Mouse (Mus musculus) forebrain, postnatal 0 days (tissue): ENCODE measurements around the gene Als2cl. TPM values are rescaled to one million over a fixed set of nuclear protein-coding genes. Genes with fewer than 3 reads are reported as not detected.

Source experiments
- ATAC-seq: fragments of 200-750 bp; cut with Nextera tagmentation; 2 replicates; pipeline ENCODE4 v1.8.0; 2017; ENCODE audit warnings: mild to moderate bottlenecking, moderate library complexity
- DNase-seq: peaks from one replicate; pipeline ENCODE4 v3.0.0-alpha.2; 2015
- H3K27ac ChIP-seq: fragments of 300-500 bp; sonication (generic); 2 replicates; pipeline ENCODE4 v1.5.1; 2014; ENCODE audit warnings: low read depth, mild to moderate bottlenecking, antibody characterized with exemption, low read length, moderate library complexity, mixed read lengths
- H3K27me3 ChIP-seq: fragments of 300-500 bp; sonication (generic); 2 replicates; pipeline ENCODE4 v1.6.1; 2014; ENCODE audit warnings: mild to moderate bottlenecking, low read length, mixed read lengths; ENCODE audit not compliant: insufficient read depth
- H3K36me3 ChIP-seq: fragments of 300-500 bp; sonication (generic); 2 replicates; pipeline ENCODE4 v1.6.1; 2014; ENCODE audit warnings: mild to moderate bottlenecking, moderate library complexity; ENCODE audit not compliant: insufficient read depth
- H3K4me1 ChIP-seq: fragments of 300-500 bp; sonication (generic); 2 replicates; pipeline ENCODE4 v1.6.1; 2014; ENCODE audit warnings: antibody characterized with exemption; ENCODE audit not compliant: insufficient read depth
- H3K4me2 ChIP-seq: fragments of 300-500 bp; sonication (generic); 2 replicates; pipeline ENCODE4 v1.6.1; 2014; ENCODE audit warnings: low read depth, mild to moderate bottlenecking, moderate library complexity
- H3K4me3 ChIP-seq: fragments of 300-500 bp; sonication (generic); 2 replicates; pipeline ENCODE4 v1.5.1; 2014; ENCODE audit warnings: low read depth, low read length, mixed read lengths
- H3K9ac ChIP-seq: fragments of 300-500 bp; sonication (generic); 2 replicates; pipeline ENCODE4 v1.6.1; 2014; ENCODE audit warnings: mild to moderate bottlenecking
- H3K9me3 ChIP-seq: fragments of 300-500 bp; sonication (generic); 2 replicates; pipeline ENCODE4 v1.6.1; 2016; ENCODE audit warnings: low read length
- CTCF ChIP-seq: sonication (generic); IDR thresholded peaks from 2 replicates; pipeline ENCODE4 v1.5.1; 2016; ENCODE audit warnings: antibody characterized with exemption, control low read depth, low read depth
- WGBS: fragments of 180-500 bp; shearing (Covaris S2); extraction: QIAGEN DNeasy Blood & Tissue Kit; methylation state at CpG from one replicate; pipeline ENCODE4 v1.1.7; 2014; 5-methylcytosine and 5-hydroxymethylcytosine counted together
- polyA plus RNA-seq: library from polyadenylated mRNA; unstranded; fragments of >200 nt; fragmentation: Nextera tagmentation; extraction: Ambion mirVana; gene quantifications from 2 replicates; pipeline ENCODE4 v1.2.1, GENCODE M21; 2015
- total RNA-seq: library from RNA; depleted of rRNA; stranded (reverse); fragments of >200 nt; gene quantifications from 2 replicates; pipeline ENCODE4 v1.2.3, GENCODE M21; 2014

Als2cl gene
- total and polyA plus RNA-seq, 2 experiments from 2014 or later, result 1.6 to 4.6 TPM

- WGBS, result 75% methylated on average over 6 of the region's 6 CpGs
- Histone ChIP-seq H3K27me3 (no peaks in the 10 kb centered on the region), H3K36me3 (no peaks in the 10 kb centered on the region), H3K9ac (no peak overlapping the region), H3K4me2 (no peak overlapping the region), H3K9me3 (no peaks in the 10 kb centered on the region), H3K4me1 (no peaks in the 10 kb centered on the region), H3K4me3 (no peak overlapping the region), H3K27ac (no peak overlapping the region)
- TF ChIP-seq CTCF, result no peak
- no peak for ATAC-seq
- DNase-seq, result no peak
Observed at GRCm38 (mm10) chr9:110901204-110901603, 21.5 kb downstream of the Als2cl start.

GRCm38 (mm10) chr9:110902271-110902670 is 22.6 kb downstream of the Als2cl start:
- H3K4me3 ChIP-seq, result no peak overlapping the region
- H3K9ac ChIP-seq, result no peak overlapping the region
- H3K36me3 ChIP-seq, result no peaks in the 10 kb centered on the region
- H3K27me3 ChIP-seq, result no peaks in the 10 kb centered on the region
- no peaks in the 10 kb centered on the region for H3K9me3 ChIP-seq
- no peak overlapping the region for H3K27ac ChIP-seq
- TF ChIP-seq CTCF, result no peak
- no peaks in the 10 kb centered on the region for H3K4me1 ChIP-seq
- ATAC-seq (peak; percentile 34; the same call in 1 of the 2 replicates), DNase-seq (peak; percentile 43)
- WGBS, result 65% methylated on average over 4 of the region's 4 CpGs
- no peak overlapping the region for H3K4me2 ChIP-seq

DNA sequence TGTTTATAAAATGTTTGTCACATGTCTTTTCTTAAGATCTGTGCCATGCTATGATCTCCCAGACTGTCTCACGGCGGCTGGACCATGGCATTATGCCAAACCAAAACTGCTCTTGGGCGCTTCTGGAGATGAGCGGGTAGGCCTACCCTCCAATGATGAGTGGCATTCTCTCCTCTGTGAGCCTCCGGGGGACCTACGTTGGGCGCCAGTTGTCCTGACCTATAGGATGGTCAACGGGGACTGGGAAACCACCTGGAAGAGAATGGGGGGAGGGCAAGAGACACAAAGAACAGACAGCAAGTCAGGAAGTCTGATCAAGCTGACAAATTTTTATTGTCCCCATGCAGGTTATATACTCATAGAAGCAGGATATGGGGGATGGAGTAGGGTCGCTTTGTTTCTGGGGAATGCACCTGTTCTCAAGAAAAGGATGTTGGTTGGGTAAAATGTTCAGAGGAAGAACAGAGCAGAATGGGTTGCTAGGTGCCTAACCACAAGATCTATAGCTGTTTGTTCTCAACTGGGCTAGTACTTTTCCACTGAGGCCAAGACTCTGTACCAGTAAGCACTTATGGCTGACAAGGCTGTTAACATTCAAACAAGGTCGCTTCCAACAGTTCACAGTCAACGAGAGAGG is 27.6 kb downstream of the Als2cl start:
- Histone ChIP-seq H3K27ac (no peak overlapping the region), H3K9me3 (no peaks in the 10 kb centered on the region), H3K4me3 (no peak overlapping the region), H3K4me1 (no peaks in the 10 kb centered on the region), H3K27me3 (no peaks in the 10 kb centered on the region), H3K9ac (no peak overlapping the region), H3K36me3 (no peaks in the 10 kb centered on the region), H3K4me2 (no peak overlapping the region)
- WGBS, result 93% methylated on average over 11 of the region's 11 CpGs
- TF ChIP-seq CTCF, result no peak
- DNase-seq (no peak), ATAC-seq (no peak)

DNA sequence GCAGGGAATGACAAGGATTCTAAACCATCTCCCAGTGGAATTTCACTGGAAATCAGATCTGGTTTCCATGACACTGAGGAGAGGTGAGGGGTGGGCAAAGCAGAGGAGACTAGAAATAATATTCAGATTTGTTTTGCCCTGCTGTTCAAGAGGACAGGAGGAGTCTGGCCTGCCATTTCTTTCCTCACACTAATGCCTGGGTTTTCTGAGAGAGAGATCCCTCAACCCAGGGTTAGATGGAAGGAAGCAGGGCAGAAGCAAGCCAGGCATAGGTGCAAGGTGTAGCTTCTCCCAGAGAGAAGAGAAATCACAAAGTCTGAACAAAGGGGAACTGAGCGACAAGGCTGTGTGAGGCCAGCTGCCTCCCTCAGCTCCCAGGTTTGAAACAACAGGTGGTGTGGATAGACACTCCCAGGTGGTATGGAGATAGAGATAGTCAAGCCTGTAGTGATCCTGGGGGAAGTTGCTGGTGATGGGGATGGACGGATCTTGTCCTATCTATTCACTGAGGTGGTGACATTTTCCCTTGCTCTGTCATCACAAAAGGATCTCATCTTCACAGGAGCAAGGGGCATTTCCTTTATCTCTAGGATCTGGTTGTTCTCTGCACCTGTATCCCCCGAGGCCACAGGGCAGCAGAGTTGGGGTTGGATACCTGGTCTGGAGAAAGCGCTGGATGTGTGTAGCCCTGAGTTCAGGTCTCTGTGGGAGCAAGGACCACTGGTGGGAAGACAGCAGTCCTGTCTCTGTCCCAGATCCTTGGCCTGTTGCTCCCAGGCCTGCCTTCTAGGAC is 28.4 kb downstream of the Als2cl start:
- Histone ChIP-seq H3K4me3 (no peak overlapping the region), H3K9ac (no peak overlapping the region), H3K36me3 (no peaks in the 10 kb centered on the region), H3K27ac (no peak overlapping the region), H3K4me1 (no peaks in the 10 kb centered on the region), H3K27me3 (no peaks in the 10 kb centered on the region), H3K4me2 (no peak overlapping the region), H3K9me3 (no peaks in the 10 kb centered on the region)
- no peak for TF ChIP-seq CTCF
- ATAC-seq, result no peak
- no peak for DNase-seq
- 86% methylated on average over 4 of the region's 4 CpGs for WGBS

DNA sequence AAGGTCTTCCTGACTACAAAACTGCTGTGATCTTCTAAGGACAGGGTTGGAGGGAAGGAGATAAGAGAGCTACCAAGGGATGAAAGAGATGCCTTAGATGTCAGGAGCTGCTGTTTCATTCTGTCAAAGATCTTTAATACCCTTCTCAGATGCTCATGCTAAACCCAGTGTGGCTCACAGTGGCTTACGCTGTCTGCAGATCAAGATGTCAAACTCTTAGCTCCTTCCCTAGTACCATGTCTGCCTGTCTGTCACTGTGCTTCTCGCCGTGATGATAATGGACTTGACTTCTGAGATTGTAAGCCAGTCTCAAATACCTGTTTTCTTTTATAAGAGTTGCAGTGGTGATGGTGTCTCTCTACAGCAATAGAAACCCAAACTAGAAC is 29.0 kb downstream of the Als2cl start:
- Histone ChIP-seq H3K9ac (no peak overlapping the region), H3K27me3 (no peaks in the 10 kb centered on the region), H3K9me3 (no peaks in the 10 kb centered on the region), H3K27ac (no peak overlapping the region), H3K36me3 (no peaks in the 10 kb centered on the region), H3K4me2 (no peak overlapping the region), H3K4me3 (no peak overlapping the region), H3K4me1 (no peaks in the 10 kb centered on the region)
- no peak for TF ChIP-seq CTCF
- no peak for DNase-seq
- WGBS, result 91% methylated on average over 3 of the region's 3 CpGs
- no peak for ATAC-seq

- Histone ChIP-seq H3K4me3 (no peak overlapping the region), H3K9me3 (no peaks in the 10 kb centered on the region), H3K9ac (no peak overlapping the region), H3K27ac (no peak overlapping the region), H3K4me1 (no peaks in the 10 kb centered on the region), H3K36me3 (no peaks in the 10 kb centered on the region), H3K27me3 (no peaks in the 10 kb centered on the region), H3K4me2 (no peak overlapping the region)
- TF ChIP-seq CTCF, result no peak
- DNase-seq, result no peak
- WGBS, result 68% methylated on average over 6 of the region's 6 CpGs
- no peak; the same call in 1 of the 2 replicates for ATAC-seq
Observed at GRCm38 (mm10) chr9:110909371-110909967, 29.8 kb downstream of the Als2cl start.

DNA sequence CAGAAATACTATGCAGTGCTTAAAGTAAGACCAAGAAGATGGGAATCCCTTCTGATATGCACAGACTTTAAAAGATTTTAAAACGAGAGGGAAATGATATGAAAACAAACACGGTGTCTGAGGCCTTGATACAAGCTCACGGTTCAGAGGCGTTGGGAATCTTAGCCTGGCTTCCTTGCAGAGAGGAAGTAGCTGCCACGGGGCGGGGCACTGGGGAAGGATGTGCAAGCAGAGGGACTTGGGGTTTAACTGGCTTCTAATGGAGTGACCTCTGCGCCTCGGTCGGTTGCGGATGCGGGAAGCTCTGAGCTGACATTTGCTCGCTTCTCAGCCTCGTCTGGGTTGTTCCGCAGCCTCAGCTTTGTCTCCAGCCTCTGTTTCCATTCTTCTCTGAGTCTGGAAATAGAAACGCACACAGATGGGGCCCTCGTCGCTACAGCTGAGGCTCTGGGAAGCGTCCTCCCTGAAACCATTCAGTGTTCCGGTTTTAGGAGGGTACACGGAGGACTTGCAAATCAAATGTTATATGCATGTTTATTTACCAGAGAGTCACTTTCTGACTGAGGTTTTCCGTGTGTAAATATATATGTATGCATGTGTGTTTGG is 35.1 kb downstream of the Als2cl start:
- ATAC-seq, result no peak
- TF ChIP-seq CTCF, result no peak
- Histone ChIP-seq H3K4me2 (no peak overlapping the region), H3K36me3 (no peaks in the 10 kb centered on the region), H3K9ac (no peak overlapping the region), H3K4me1 (no peaks in the 10 kb centered on the region), H3K9me3 (no peaks in the 10 kb centered on the region), H3K27ac (no peak overlapping the region), H3K27me3 (no peaks in the 10 kb centered on the region), H3K4me3 (no peak overlapping the region)
- no peak for DNase-seq
- 58% methylated on average over 21 of the region's 21 CpGs for WGBS
